Mouse (Mus musculus) liver, postnatal 0 days (tissue): ENCODE measurements around the gene Ttll5.

Experiments
- CTCF ChIP-seq: sonication (generic); IDR thresholded peaks from 2 replicates; pipeline ENCODE4 v1.5.1; 2016; ENCODE audit warnings: antibody characterized with exemption, low read depth
- EP300 ChIP-seq: IDR thresholded peaks from 2 replicates; pipeline ENCODE4 v1.6.1; 2016; ENCODE audit warnings: antibody characterized with exemption, low read depth, mild to moderate bottlenecking

GRCm38 (mm10) chr12:85837765-85838164 is 13.3 kb downstream of the Ttll5 start:
- no peak for TF ChIP-seq CTCF
- no peak for TF ChIP-seq EP300
